Mouse (Mus musculus): Measurements from ENCODE around the gene Maml2. TPM values are rescaled to one million over a fixed set of nuclear protein-coding genes. Genes with fewer than 3 reads are reported as not detected.

The Maml2 gene
- total RNA-seq, 1 experiment from 2014 or later, result 4.8 TPM

GRCm38 (mm10) chr9:13307226-13307625 is 9.5 kb downstream of the Maml2 start:
- ATAC-seq (replicated peaks; ENCODE audit: insufficient number of reproducible peaks, low FRiP score, low TSS enrichment, poor library complexity, severe bottlenecking), result no peak

- ATAC-seq (replicated peaks; ENCODE audit: insufficient number of reproducible peaks, low FRiP score, low TSS enrichment, poor library complexity, severe bottlenecking), result no peak
Measured at GRCm38 (mm10) chr9:13308718-13309117, 11.0 kb downstream of the Maml2 start.

GRCm38 (mm10) chr9:13309807-13310206 is 12.1 kb downstream of the Maml2 start:
- ATAC-seq (replicated peaks; ENCODE audit: insufficient number of reproducible peaks, low FRiP score, low TSS enrichment, poor library complexity, severe bottlenecking), result no peak

GRCm38 (mm10) chr9:13310236-13310635 is 12.5 kb downstream of the Maml2 start:
- no peak for ATAC-seq (replicated peaks; ENCODE audit: insufficient number of reproducible peaks, low FRiP score, low TSS enrichment, poor library complexity, severe bottlenecking)

GRCm38 (mm10) chr9:13311094-13311493 is 13.3 kb downstream of the Maml2 start:
- ATAC-seq (replicated peaks; ENCODE audit: insufficient number of reproducible peaks, low FRiP score, low TSS enrichment, poor library complexity, severe bottlenecking), result no peak

- no peak for ATAC-seq (replicated peaks; ENCODE audit: insufficient number of reproducible peaks, low FRiP score, low TSS enrichment, poor library complexity, severe bottlenecking)
Measured at GRCm38 (mm10) chr9:13313923-13314322, 16.2 kb downstream of the Maml2 start.

- no peak for ATAC-seq (replicated peaks; ENCODE audit: insufficient number of reproducible peaks, low FRiP score, low TSS enrichment, poor library complexity, severe bottlenecking)
Measured at GRCm38 (mm10) chr9:13314577-13315004, 16.8 kb downstream of the Maml2 start.

GRCm38 (mm10) chr9:13315393-13315792 is 17.6 kb downstream of the Maml2 start:
- no peak for ATAC-seq (replicated peaks; ENCODE audit: insufficient number of reproducible peaks, low FRiP score, low TSS enrichment, poor library complexity, severe bottlenecking)

GRCm38 (mm10) chr9:13319566-13319965 is 21.8 kb downstream of the Maml2 start:
- ATAC-seq (replicated peaks; ENCODE audit: insufficient number of reproducible peaks, low FRiP score, low TSS enrichment, poor library complexity, severe bottlenecking), result no peak

- no peak for ATAC-seq (replicated peaks; ENCODE audit: insufficient number of reproducible peaks, low FRiP score, low TSS enrichment, poor library complexity, severe bottlenecking)
Measured at GRCm38 (mm10) chr9:13320800-13321364, 23.1 kb downstream of the Maml2 start.

GRCm38 (mm10) chr9:13323074-13323473 is 25.3 kb downstream of the Maml2 start:
- ATAC-seq (replicated peaks; ENCODE audit: insufficient number of reproducible peaks, low FRiP score, low TSS enrichment, poor library complexity, severe bottlenecking), result no peak

GRCm38 (mm10) chr9:13323612-13324011 is 25.9 kb downstream of the Maml2 start:
- ATAC-seq (replicated peaks; ENCODE audit: insufficient number of reproducible peaks, low FRiP score, low TSS enrichment, poor library complexity, severe bottlenecking), result 0 out of 2 replicates have a peak, but pooled peaks have one; percentile 31

GRCm38 (mm10) chr9:13414230-13414766 is 116.5 kb downstream of the Maml2 start:
- ATAC-seq (replicated peaks; ENCODE audit: insufficient number of reproducible peaks, low FRiP score, low TSS enrichment, poor library complexity, severe bottlenecking), result peak; percentile 63; the same call in 1 of the 2 replicates

GRCm38 (mm10) chr9:13425031-13425940 is 127.5 kb downstream of the Maml2 start:
- no peak for ATAC-seq (replicated peaks; ENCODE audit: insufficient number of reproducible peaks, low FRiP score, low TSS enrichment, poor library complexity, severe bottlenecking)

GRCm38 (mm10) chr9:13429477-13430125 is 131.8 kb downstream of the Maml2 start:
- ATAC-seq (replicated peaks; ENCODE audit: insufficient number of reproducible peaks, low FRiP score, low TSS enrichment, poor library complexity, severe bottlenecking), result no peak

GRCm38 (mm10) chr9:13430302-13430701 is 132.5 kb downstream of the Maml2 start:
- ATAC-seq (replicated peaks; ENCODE audit: insufficient number of reproducible peaks, low FRiP score, low TSS enrichment, poor library complexity, severe bottlenecking), result no peak

- no peak for ATAC-seq (replicated peaks; ENCODE audit: insufficient number of reproducible peaks, low FRiP score, low TSS enrichment, poor library complexity, severe bottlenecking)
Measured at GRCm38 (mm10) chr9:13430744-13431143, 133.0 kb downstream of the Maml2 start.

GRCm38 (mm10) chr9:13431646-13432045 is 133.9 kb downstream of the Maml2 start:
- ATAC-seq (replicated peaks; ENCODE audit: insufficient number of reproducible peaks, low FRiP score, low TSS enrichment, poor library complexity, severe bottlenecking), result no peak

- ATAC-seq (replicated peaks; ENCODE audit: insufficient number of reproducible peaks, low FRiP score, low TSS enrichment, poor library complexity, severe bottlenecking), result no peak
Measured at GRCm38 (mm10) chr9:13433501-13434090, 135.8 kb downstream of the Maml2 start.
